Mouse (Mus musculus): Measurements from ENCODE around the gene Git1.

Gene Git1

DNA sequence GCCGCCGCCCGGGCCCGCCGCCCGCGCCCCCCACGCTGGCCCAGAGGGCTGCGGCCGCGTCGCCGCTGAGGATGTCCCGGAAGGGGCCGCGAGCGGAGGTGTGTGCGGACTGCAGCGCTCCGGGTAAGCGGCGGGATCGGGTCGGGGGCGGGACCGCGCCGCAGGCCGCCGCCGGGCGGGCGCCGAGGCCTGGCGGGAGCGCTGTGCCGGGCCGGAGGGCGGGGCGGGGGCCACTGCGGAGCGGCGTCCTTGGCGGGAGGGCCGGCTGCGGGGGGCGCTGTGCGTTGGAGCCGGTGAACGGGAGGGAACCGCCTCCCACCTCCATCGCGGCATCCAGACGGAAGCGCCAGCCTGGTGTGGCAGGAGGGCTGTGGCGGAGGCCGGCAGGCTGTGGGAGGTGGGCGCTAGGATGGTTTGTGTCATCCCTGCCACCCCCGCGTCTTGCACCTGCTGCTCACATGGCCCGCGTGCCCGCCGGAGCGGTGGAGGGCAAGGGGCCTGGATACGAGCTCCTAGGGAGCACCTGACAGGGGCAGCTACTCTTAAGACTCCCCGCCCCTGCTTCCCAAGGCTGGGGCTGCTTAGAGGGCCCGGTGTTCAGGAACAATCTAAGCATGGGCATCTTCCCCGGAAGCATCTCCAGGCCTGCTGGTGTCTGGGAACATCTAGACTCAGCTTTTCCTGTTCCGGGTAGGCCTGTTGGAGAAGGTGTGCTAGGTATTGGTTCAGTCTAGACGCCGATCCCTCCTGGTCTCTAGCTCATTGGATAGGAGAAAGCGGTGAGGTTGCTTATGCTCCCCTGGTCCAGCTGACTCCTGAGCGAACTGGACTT, at the start of gene Git1:
Git1 (plus strand) TSS at position 51 of the 832 bp plus-strand sequence.
- in situ Hi-C loops (cut with MboI, MseI), result no loop called here

DNA sequence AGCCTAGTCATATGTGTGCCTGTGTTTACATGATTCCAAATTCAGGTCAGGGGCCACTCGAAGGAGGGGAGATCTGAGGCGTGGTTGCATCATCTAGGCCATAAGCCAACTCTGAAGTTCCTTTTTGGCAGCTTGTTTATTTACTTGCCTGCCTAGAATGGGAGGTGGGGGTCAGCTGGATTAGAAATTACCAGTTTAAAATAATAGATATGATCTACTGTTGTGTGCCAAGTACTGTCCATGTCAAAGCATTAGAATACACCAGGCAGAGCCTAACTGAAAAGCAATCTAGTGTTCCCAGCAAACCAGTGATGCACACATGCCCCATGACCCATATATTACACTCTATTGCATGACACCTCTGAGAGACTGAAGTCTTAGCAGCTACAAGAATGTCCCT, 48.4 kb upstream of the Git1 start:
- in situ Hi-C loops (cut with MboI, MseI), result loop anchor here (5.0 to 25.0 kb wide), 3 partner anchors 130 to 1108 kb away; no protein-coding TSS in a partner anchor

DNA sequence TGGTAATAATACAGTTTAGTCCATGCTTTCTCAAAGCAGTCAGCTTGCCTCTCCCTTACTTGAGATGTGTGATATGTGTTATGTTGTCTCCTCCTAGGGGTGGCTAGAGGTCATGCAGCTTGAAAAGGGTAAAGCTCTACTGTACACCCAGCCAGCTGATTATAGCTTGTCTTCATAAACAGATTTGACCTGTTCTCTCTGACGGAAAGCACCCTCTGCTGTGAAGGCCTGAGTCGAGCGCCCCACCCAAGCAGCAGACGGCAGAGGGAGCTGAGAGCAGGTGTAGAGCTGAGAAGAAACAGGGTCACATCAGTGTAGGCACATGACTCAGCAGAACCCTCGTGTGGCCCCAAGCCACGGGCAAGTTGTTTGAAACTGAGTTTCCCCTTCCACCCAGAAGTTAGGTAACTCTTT, 46.7 kb upstream of the Git1 start:
- in situ Hi-C loops (cut with MboI, MseI), result loop anchor here (5.0 to 25.0 kb wide), 3 partner anchors 132 to 1109 kb away; no protein-coding TSS in a partner anchor

- in situ Hi-C loops (cut with MboI, MseI), result loop anchor here (5.0 to 25.0 kb wide), 3 partner anchors 134 to 1112 kb away; no protein-coding TSS in a partner anchor
Measured at GRCm38 (mm10) chr11:77449224-77449623, 44.1 kb upstream of the Git1 start.

DNA sequence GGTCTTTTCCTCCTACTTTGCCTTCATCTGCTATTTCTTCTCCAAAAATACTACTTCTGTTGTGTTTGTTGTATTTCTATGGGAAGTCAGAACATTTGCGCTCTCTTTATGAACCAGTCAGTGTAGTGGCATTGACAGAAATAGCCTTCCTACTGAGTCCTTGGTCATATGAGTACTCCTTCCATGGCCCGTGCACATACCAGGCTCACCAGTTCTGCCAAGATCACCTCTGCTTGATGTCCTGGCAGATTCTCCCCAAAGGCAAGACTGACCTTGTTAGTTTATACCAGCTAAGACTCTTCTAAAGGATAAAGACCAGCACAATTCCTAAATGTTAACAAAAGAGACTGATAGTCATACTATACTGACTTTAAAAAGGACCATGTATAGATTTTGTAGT, 41.7 kb upstream of the Git1 start:
- in situ Hi-C loops (cut with MboI, MseI), result no loop called here

DNA sequence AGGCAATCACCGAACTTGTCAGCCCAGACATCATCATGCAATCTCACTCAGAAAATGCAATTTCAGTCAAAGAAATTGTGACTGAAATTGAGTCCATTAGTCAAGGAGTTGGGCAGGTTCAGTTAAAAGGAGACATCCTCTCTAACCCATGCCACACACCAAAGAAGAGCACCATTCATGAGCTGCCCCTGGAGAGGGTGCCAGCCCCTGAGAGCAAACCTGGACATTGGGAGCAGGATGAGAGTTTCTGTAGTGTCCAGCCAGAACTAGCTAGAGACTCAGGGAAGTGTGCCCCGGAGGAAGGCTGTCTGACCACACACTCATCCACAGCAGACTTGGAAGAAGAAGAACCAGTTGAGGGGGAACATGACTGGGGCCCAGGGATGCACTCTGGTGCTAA, 40.0 kb upstream of the Git1 start:
- in situ Hi-C loops (cut with MboI, MseI), result no loop called here

DNA sequence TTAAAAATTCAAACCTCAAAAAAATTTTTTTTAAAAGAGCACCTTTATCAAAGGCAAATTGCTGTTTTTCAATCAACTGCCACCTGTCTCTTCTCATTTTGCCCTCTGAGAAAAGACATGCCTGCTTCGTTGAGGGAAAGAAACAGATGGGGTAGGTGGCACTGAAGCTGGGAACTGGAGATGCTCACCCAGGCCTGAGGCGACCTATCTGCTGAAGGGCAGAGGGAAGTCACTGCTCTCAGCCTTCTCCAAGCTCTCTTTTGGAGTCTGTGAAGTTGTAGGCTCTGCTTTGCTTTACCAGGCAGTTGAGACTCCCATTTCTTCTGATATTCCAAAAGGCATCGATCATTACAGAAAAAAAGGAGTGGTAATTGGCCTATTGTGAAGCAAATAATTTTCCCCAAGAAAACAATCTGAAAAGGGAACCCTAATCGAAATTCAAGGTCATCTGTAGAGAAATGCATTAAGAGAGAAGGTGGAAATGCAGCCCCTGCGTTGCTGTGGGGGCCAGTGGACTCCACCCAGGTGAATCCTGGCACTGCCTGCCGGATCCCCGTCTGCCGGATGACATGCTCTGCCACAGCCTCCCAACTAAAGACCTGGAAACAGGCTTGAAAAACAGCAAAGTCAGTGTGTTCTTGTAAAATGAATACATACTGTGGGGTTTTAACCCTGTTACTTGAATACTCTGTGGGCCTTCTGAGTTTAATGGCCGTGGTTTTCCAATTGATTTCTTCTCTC, 37.4 kb upstream of the Git1 start:
- in situ Hi-C loops (cut with MboI, MseI), result no loop called here

- in situ Hi-C loops (cut with MboI, MseI), result no loop called here
Measured at GRCm38 (mm10) chr11:77456866-77457265, 36.5 kb upstream of the Git1 start.

- in situ Hi-C loops (cut with MboI, MseI), result loop anchor here (10.0 kb wide), 1 partner anchor 357 kb away; no protein-coding TSS in a partner anchor
Measured at GRCm38 (mm10) chr11:77461856-77462255, 31.5 kb upstream of the Git1 start.

DNA sequence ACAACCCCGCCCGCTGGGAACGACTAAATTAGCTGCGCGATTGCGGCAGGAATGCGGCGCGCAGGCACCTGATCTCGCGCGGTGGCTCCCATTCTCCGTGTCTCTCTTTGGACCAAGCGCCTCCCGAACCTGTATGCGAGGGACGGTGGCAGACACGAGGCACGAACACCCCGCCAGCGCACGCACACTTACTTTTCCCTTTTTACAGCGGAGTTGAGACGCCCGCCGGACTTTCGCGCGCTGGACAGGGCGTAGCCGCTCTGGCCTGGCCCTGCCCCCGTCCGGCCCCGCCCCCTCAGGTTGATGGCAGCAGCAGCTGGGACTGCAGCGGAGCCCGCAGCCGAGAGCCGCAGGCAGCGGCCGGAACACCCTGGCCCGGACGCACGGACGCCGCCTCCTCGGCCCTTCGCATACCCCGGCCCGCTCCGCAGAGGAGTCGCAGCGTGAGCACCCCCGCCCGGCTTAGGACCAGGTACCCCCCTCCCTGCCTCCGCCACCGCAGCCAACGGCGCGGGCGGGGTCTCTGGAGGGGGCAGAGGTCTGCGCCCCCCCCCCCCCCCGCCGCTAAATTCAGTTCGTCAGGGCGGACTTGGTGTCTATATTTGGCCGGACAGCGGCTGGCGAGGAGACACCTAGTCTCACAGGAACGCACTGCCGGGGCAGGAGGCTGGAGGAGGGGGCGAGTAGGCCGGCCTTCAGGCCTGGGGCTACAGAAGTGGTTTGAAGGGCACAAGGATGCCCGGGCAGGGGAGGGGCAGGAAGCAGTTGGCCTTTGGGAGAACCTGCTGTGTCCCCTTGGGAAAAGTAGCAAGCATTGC, 30.9 kb upstream of the Git1 start, which contains the start of gene Coro6:
Coro6 (plus strand) TSS at position 129 of the 818 bp plus-strand sequence.
- in situ Hi-C loops (cut with MboI, MseI), result loop anchor here (10.0 kb wide), 1 partner anchor 358 kb away; no protein-coding TSS in a partner anchor

- in situ Hi-C loops (cut with MboI, MseI), result loop anchor here (10.0 kb wide), 1 partner anchor 358 kb away; no protein-coding TSS in a partner anchor
Measured at GRCm38 (mm10) chr11:77463101-77463445, 30.3 kb upstream of the Git1 start.

DNA sequence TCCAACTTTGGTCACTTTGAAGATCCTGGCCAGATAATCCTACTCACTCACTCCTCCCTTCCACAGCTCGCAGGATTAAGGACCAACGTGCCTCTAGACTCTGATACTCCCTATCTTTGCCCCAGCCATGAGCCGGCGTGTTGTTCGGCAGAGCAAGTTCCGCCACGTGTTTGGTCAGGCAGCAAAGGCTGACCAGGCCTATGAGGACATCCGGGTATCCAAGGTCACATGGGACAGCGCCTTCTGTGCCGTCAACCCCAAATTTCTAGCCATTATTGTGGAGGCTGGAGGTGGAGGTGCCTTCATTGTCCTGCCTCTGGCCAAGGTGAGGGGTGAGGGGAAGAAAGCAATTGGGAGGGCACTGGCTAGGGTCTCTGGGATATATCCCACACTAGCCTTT, 29.6 kb upstream of the Git1 start:
- in situ Hi-C loops (cut with MboI, MseI), result loop anchor here (10.0 kb wide), 1 partner anchor 359 kb away; no protein-coding TSS in a partner anchor

DNA sequence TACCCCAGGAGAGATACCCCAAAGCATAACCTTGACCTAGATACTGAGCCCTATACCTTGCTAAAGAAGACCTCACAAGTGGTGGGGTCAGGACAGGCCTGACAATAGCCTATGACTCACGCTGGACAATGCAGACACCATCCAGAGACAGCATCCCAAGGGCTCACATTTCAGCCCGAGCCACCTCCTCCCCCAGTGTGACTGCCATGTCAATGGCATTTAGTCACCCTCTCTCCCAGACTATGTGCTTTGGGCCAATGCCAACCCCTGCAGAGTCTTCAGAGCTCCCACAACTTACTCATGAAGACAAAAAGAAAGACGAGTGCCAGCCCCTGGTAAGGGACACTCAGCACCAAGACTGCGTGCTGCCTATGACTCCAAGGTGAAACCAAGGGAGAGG, 28.7 kb upstream of the Git1 start:
- in situ Hi-C loops (cut with MboI, MseI), result loop anchor here (10.0 kb wide), 1 partner anchor 360 kb away; no protein-coding TSS in a partner anchor

DNA sequence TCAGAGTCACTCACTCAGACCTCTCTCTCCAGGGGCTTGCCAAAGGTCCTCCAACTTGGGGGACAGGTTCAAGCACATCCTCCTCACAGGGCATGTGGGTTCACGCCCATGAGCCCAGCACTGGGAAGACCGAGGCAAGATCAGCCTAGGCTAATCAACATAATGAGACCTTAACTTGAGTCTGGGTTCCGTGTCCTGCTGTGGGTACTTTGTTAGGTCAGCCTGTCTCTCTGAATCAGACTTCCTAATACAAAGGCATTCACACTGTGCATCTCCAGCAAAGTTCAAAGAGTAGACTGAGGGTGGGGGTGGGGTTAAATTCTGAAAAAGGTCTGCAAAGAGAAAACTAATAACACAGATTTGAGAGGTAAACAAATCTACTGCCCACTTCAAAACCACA, 28.3 kb upstream of the Git1 start:
- in situ Hi-C loops (cut with MboI, MseI), result loop anchor here (10.0 kb wide), 1 partner anchor 360 kb away; no protein-coding TSS in a partner anchor

- in situ Hi-C loops (cut with MboI, MseI), result loop anchor here (10.0 kb wide), 1 partner anchor 362 kb away; no protein-coding TSS in a partner anchor
Measured at GRCm38 (mm10) chr11:77466544-77466943, 26.8 kb upstream of the Git1 start.

DNA sequence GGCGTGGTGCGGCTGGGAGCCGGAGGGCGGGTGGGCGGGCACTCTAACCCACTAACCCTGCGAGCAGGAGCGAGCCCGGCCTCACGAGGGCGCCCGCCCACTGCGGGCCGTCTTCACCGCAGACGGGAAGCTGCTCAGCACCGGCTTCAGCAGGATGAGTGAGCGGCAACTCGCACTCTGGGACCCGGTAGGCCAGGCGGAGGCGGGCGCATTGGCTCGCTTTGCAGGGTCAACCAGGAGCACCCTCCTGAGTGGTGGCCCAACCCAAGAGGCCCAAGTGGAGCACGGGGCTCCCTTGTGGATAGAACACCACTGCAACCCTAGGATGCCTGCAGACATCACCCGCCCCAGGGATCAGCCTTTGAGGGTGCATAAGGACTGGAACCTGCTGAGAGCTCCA, 26.2 kb upstream of the Git1 start:
- in situ Hi-C loops (cut with MboI, MseI), result loop anchor here (10.0 kb wide), 1 partner anchor 362 kb away; no protein-coding TSS in a partner anchor

DNA sequence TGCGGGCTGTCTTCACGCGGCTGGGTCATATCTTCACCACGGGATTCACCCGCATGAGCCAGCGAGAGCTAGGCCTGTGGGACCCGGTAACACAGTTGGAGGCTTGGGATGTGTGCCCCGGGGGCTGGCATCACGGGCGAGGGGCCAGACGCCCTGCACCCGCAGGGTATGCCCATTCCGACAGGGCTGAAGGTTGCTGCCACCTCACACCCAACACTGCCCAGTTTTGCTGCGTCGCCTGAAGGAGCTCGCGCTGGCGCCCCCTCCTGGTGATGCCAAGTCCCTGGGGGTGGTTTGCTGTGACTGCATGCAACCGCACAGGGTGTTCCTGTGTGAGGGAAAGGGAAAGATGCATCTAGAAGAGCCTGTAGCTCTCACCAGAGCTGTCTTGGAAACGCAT, 25.6 kb upstream of the Git1 start:
- in situ Hi-C loops (cut with MboI, MseI), result loop anchor here (10.0 kb wide), 1 partner anchor 363 kb away; no protein-coding TSS in a partner anchor

DNA sequence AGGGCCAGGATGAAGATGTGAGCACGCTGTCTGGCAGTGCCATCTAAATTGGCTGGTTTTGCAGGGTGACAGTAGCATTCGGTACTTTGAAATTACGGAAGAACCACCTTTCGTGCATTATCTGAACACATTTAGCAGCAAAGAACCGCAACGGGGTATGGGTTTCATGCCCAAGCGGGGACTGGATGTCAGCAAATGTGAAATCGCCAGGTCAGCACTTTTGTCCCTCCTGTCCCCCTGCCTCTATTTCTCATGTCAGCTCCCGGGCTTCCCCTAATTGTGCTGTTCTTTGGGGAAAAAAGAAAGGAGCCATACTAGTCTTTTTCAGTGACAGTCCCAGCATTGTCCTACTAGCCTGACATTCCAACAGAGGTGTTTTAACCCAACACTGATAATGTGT, 25.0 kb upstream of the Git1 start:
- in situ Hi-C loops (cut with MboI, MseI), result loop anchor here (10.0 kb wide), 1 partner anchor 364 kb away; no protein-coding TSS in a partner anchor

DNA sequence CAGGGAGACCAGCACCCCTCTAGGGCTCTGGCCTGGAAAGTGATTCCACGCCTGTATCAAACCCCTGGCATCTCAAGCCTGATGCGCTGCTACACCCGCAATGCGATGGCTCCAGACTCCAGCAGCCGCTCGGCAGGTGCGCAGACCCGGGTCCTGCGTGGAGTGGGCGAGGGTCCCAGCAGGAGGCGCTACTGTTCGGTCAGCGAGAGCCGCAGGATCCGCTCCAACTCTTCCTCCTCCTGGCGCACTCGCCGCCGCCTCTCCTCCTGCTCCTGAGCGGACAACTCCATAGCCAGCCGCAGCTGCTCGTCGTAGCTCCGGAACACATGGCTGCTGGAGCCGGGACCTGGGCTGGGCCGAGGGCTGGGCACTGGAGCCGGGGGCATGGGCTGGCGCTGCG, 22.0 kb upstream of the Git1 start:
- in situ Hi-C loops (cut with MboI, MseI), result no loop called here

DNA sequence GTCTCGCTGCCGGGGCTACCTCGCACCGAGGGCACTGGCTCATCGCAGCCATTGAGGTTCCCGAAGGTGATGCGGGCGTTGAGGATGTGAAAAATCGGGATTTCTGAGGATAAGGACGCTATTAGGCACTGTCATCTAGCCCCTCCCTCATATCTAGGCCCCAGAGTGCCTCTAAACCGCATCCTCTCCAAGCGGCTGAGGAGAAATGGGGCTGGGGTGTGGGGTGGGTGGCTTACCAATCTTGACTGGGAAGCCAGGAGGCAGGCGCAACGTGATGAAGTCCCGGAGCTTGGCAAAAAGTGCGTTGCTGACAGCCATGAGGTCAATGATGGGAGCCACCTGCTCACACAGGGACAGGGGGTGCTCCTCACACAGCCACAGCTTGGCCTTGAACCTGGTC, 20.6 kb upstream of the Git1 start:
- in situ Hi-C loops (cut with MboI, MseI), result no loop called here

GRCm38 (mm10) chr11:77476216-77476615, 17.1 kb upstream of the Git1 start:
- in situ Hi-C loops (cut with MboI, MseI), result no loop called here

Measured in T-helper 2 cell (primary cell).